Mouse (Mus musculus): ENCODE measurements around the gene Aph1a. TPM values are rescaled to one million over a fixed set of nuclear protein-coding genes. Genes with fewer than 3 reads are reported as not detected.
"Not testable (repeated sequence)": the region's sequence is repeated elsewhere in the genome, so short reads cannot be mapped to it uniquely, and the experiment has no call there.

Aph1a gene
- polyA plus RNA-seq, 1 experiment from 2014 or later = 31.1 TPM

GRCm38 (mm10) chr3:95903753-95904502 is 10.2 kb downstream of the Aph1a start:
- Histone ChIP-seq H3K36me3 (ENCODE audit: control insufficient read depth, insufficient read depth) (no peaks in the 10 kb centered on the region), H3K9me3 (replicated peaks; ENCODE audit: control insufficient read depth, low read length) (no peaks in the 10 kb centered on the region), H3K4me1 (ENCODE audit: control insufficient read depth, insufficient read depth, low read length) (peaks cover 40% of the 10 kb centered on the region), H3K27ac (ENCODE audit: low read length) (peak overlapping the region; percentile 86), H3K27me3 (ENCODE audit: control insufficient read depth, insufficient read depth, low read length) (no peaks in the 10 kb centered on the region), H3K4me2 (ENCODE audit: low read depth, low read length) (peak overlapping the region; percentile 80), H3K9ac (ENCODE audit: low read length) (peak overlapping the region; percentile 80), H3K4me3 (ENCODE audit: low read length) (peak overlapping the region; percentile 58)
- ATAC-seq (replicated peaks; ENCODE audit: extremely low read depth, insufficient read depth, low FRiP score) = no peak
- 9% methylated on average over 15 of the region's 15 CpGs for WGBS

- Histone ChIP-seq H3K4me1 (ENCODE audit: control insufficient read depth, insufficient read depth, low read length) (peaks cover 40% of the 10 kb centered on the region), H3K4me2 (ENCODE audit: low read depth, low read length) (peak within 1 kb of the TSS; percentile 80), H3K27me3 (ENCODE audit: control insufficient read depth, insufficient read depth, low read length) (no peaks in the 10 kb centered on the region), H3K27ac (ENCODE audit: low read length) (peak within 1 kb of the TSS; percentile 86), H3K4me3 (ENCODE audit: low read length) (peak within 1 kb of the TSS; percentile 58), H3K9ac (ENCODE audit: low read length) (peak within 1 kb of the TSS; percentile 80), H3K9me3 (replicated peaks; ENCODE audit: control insufficient read depth, low read length) (no peaks in the 10 kb centered on the region), H3K36me3 (ENCODE audit: control insufficient read depth, insufficient read depth) (no peaks in the 10 kb centered on the region)
- 3% methylated on average over 15 of the region's 15 CpGs for WGBS
- peak; percentile 74 for ATAC-seq (replicated peaks; ENCODE audit: extremely low read depth, insufficient read depth, low FRiP score)
These were observed 10.8 kb downstream of the Aph1a start, which contains the start of gene Car14 for GRCm38 (mm10) chr3:95904568-95904967. Gene Car14, minus strand, starts transcription at chr3:95904691.

DNA sequence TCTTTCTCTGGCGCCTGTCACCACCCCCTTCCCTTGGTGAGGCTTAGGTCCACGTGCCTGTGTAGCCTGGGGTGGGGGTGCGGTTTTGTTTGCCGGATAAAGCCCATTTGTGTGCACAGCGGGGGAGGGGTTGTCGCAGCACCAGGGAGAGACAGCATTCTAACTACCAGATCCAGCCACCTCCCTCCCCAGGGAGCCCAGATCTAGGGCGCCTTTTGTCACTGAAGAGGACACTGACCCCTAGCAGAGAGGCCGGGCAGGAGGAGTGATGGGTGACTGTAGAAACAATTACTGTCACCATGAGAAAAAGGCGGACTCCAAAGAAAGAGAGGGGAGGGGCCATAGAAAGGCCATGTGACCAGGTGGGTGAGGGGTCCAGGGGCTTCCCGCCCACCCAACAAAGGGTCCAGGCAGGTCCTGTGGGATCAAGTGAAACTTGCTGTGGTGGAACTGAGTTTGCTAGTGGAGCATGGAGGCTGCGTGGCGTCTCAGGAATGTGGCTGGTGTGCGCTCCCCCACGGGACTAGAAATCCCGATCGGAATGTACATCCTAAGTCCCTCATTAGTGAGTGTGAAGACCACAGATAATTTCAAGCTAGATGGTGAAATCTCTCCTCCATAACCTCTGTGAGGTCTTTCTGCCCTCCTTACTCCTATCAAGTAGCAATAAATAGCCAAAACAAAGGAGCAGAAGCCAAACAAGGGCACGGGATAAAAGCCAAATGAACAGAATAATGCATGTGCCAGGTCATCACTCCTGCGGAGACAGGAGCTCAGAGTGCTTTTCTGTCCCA is 11.6 kb downstream of the Aph1a start:
- peak overlapping the region; percentile 80 for H3K4me2 ChIP-seq (ENCODE audit: low read depth, low read length)
- WGBS = under 1% methylated on average over 18 of the region's 18 CpGs
- peaks cover 40% of the 10 kb centered on the region for H3K4me1 ChIP-seq (ENCODE audit: control insufficient read depth, insufficient read depth, low read length)
- H3K9ac ChIP-seq (ENCODE audit: low read length) = peak overlapping the region; percentile 80
- H3K36me3 ChIP-seq (ENCODE audit: control insufficient read depth, insufficient read depth) = no peaks in the 10 kb centered on the region
- peak overlapping the region; percentile 58 for H3K4me3 ChIP-seq (ENCODE audit: low read length)
- no peaks in the 10 kb centered on the region for H3K27me3 ChIP-seq (ENCODE audit: control insufficient read depth, insufficient read depth, low read length)
- no peaks in the 10 kb centered on the region for H3K9me3 ChIP-seq (replicated peaks; ENCODE audit: control insufficient read depth, low read length)
- peak; percentile 47 for ATAC-seq (replicated peaks; ENCODE audit: extremely low read depth, insufficient read depth, low FRiP score)
- H3K27ac ChIP-seq (ENCODE audit: low read length) = peak overlapping the region; percentile 86

- H3K4me1 ChIP-seq (ENCODE audit: control insufficient read depth, insufficient read depth, low read length) = peaks cover 40% of the 10 kb centered on the region
- peak overlapping the region; percentile 80 for H3K9ac ChIP-seq (ENCODE audit: low read length)
- no peak for ATAC-seq (replicated peaks; ENCODE audit: extremely low read depth, insufficient read depth, low FRiP score)
These were observed 12.2 kb downstream of the Aph1a start for GRCm38 (mm10) chr3:95905940-95906492.

DNA sequence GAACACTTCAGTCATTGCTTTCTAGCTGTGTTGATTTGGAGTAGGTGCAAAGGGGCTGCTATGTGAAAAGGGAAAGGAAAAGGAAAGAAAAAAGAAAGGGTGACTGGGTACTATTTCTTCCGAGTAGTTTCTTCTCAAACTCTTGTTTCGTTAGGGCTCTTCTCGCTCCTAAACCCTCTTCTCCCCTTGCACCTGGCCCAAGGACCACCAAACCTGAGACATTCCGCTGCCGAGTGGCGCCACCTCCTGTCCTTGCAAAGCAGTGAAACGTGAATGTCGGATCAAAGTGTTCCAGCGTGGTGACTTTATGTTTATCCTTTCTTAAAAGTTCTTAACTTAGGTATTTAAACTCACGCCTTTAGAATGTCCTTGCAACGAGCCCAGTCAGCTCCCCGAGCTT is 13.1 kb downstream of the Aph1a start:
- Histone ChIP-seq H3K9me3 (replicated peaks; ENCODE audit: control insufficient read depth, low read length) (no peaks in the 10 kb centered on the region), H3K36me3 (ENCODE audit: control insufficient read depth, insufficient read depth) (no peaks in the 10 kb centered on the region), H3K9ac (ENCODE audit: low read length) (peak overlapping the region; percentile 23; the same call in 1 of the 2 replicates), H3K4me1 (ENCODE audit: control insufficient read depth, insufficient read depth, low read length) (peaks cover 35% of the 10 kb centered on the region), H3K4me2 (ENCODE audit: low read depth, low read length) (peak overlapping the region; percentile 80), H3K27ac (ENCODE audit: low read length) (no peak overlapping the region), H3K27me3 (ENCODE audit: control insufficient read depth, insufficient read depth, low read length) (no peaks in the 10 kb centered on the region), H3K4me3 (ENCODE audit: low read length) (peak overlapping the region; percentile 58)
- ATAC-seq (replicated peaks; ENCODE audit: extremely low read depth, insufficient read depth, low FRiP score) = no peak
- WGBS = 0% methylated on average over 12 of the region's 12 CpGs

More at GRCm38 (mm10) chr3:95905940-95906492, 12.2 kb downstream of the Aph1a start:
- Histone ChIP-seq H3K4me3 (ENCODE audit: low read length) (peak overlapping the region; percentile 58), H3K27ac (ENCODE audit: low read length) (peak overlapping the region; percentile 86; the same call in 1 of the 2 replicates), H3K9me3 (replicated peaks; ENCODE audit: control insufficient read depth, low read length) (no peaks in the 10 kb centered on the region), H3K4me2 (ENCODE audit: low read depth, low read length) (peak overlapping the region; percentile 80), H3K27me3 (ENCODE audit: control insufficient read depth, insufficient read depth, low read length) (no peaks in the 10 kb centered on the region), H3K36me3 (ENCODE audit: control insufficient read depth, insufficient read depth) (no peaks in the 10 kb centered on the region)
- WGBS = under 1% methylated on average over 12 of the region's 12 CpGs

DNA sequence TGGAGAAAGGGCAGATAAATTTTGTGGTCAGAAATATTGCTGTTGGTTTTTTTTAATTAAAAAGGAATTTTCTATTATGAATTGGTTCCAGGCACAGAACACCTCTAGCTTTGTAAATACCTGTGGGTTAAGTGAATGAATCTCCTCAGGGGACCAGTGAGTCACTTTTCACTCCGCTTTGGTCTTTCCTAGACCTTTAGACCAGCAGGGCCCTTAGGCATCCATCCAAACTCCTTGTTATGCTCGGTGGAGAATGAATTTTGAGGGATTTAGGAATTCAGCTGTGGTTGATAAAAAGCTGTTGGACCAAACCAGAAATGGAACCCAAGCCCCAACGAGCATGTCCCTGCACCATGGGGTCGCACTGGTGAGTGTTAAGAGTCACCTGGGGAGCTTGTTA is 13.8 kb downstream of the Aph1a start:
- no peak overlapping the region for H3K4me3 ChIP-seq (ENCODE audit: low read length)
- H3K27me3 ChIP-seq (ENCODE audit: control insufficient read depth, insufficient read depth, low read length) = no peaks in the 10 kb centered on the region
- no peak for ATAC-seq (replicated peaks; ENCODE audit: extremely low read depth, insufficient read depth, low FRiP score)
- no peak overlapping the region for H3K9ac ChIP-seq (ENCODE audit: low read length)
- peaks cover 28% of the 10 kb centered on the region for H3K4me1 ChIP-seq (ENCODE audit: control insufficient read depth, insufficient read depth, low read length)
- H3K36me3 ChIP-seq (ENCODE audit: control insufficient read depth, insufficient read depth) = no peaks in the 10 kb centered on the region
- no peak overlapping the region for H3K4me2 ChIP-seq (ENCODE audit: low read depth, low read length)
- WGBS = 42% methylated on average over 4 of the region's 4 CpGs
- no peaks in the 10 kb centered on the region for H3K9me3 ChIP-seq (replicated peaks; ENCODE audit: control insufficient read depth, low read length)
- no peak overlapping the region for H3K27ac ChIP-seq (ENCODE audit: low read length)

DNA sequence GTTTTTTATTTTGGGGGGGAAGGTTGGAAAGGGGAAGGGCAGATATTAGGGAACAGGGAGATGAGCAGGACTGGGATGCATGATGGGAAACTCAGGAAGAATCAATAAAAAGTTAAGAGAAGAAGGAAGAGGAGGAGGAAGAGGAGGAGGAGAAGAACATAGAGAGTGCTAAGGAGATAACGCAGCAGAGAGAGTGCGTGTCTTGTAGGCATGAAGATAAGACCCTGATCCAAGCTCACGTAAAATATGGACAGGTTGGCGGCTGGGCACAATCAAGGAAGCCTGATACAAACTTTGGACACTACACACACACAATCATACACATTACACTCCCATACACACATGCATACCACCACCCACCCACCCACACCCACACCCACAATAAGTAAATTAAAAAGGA is 20.9 kb downstream of the Aph1a start:
- no peak overlapping the region for H3K4me3 ChIP-seq (ENCODE audit: low read length)
- H3K27ac ChIP-seq (ENCODE audit: low read length) = no peak overlapping the region
- H3K9me3 ChIP-seq (replicated peaks; ENCODE audit: control insufficient read depth, low read length) = no peaks in the 10 kb centered on the region
- WGBS = 61% methylated on average over 4 of the region's 4 CpGs
- no peak for ATAC-seq (replicated peaks; ENCODE audit: extremely low read depth, insufficient read depth, low FRiP score)
- H3K36me3 ChIP-seq (ENCODE audit: control insufficient read depth, insufficient read depth) = no peaks in the 10 kb centered on the region
- H3K27me3 ChIP-seq (ENCODE audit: control insufficient read depth, insufficient read depth, low read length) = no peaks in the 10 kb centered on the region
- H3K4me2 ChIP-seq (ENCODE audit: low read depth, low read length) = no peak overlapping the region
- H3K4me1 ChIP-seq (ENCODE audit: control insufficient read depth, insufficient read depth, low read length) = no peaks in the 10 kb centered on the region
- H3K9ac ChIP-seq (ENCODE audit: low read length) = no peak overlapping the region

DNA sequence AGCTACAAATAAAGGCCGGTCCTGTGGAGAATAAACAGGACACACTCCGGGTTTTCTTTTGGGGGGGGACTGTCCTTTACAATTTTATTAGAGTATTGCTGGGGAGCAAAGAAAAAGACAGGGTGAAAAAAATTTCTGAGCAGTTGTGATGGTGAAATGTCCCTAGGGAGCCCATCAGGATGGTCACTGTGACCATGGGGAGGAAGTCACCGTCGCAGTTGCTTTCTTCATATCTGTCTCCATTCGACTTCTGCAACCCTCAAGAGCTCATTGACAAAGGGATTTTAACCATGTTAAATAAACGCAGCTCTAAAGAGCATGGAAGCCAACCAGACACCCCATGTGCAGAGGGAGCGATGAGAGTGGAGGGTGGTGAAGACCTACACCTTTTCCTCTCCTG is 23.0 kb downstream of the Aph1a start:
- Histone ChIP-seq H3K27me3 (ENCODE audit: control insufficient read depth, insufficient read depth, low read length) (no peaks in the 10 kb centered on the region), H3K9me3 (replicated peaks; ENCODE audit: control insufficient read depth, low read length) (no peaks in the 10 kb centered on the region), H3K36me3 (ENCODE audit: control insufficient read depth, insufficient read depth) (no peaks in the 10 kb centered on the region), H3K4me1 (ENCODE audit: control insufficient read depth, insufficient read depth, low read length) (no peaks in the 10 kb centered on the region), H3K4me2 (ENCODE audit: low read depth, low read length) (no peak overlapping the region), H3K9ac (ENCODE audit: low read length) (no peak overlapping the region), H3K4me3 (ENCODE audit: low read length) (no peak overlapping the region), H3K27ac (ENCODE audit: low read length) (no peak overlapping the region)
- ATAC-seq (replicated peaks; ENCODE audit: extremely low read depth, insufficient read depth, low FRiP score) = no peak
- WGBS = 62% methylated on average over 7 of the region's 7 CpGs

- H3K9me3 ChIP-seq (replicated peaks; ENCODE audit: control insufficient read depth, low read length) = not testable (repeated sequence)
- WGBS = 49% methylated on average over 2 of the region's 2 CpGs
These were observed 26.8 kb downstream of the Aph1a start for GRCm38 (mm10) chr3:95920532-95920931.

More at GRCm38 (mm10) chr3:95920532-95920931, 26.8 kb downstream of the Aph1a start:
- not testable (repeated sequence) for H3K36me3 ChIP-seq (ENCODE audit: control insufficient read depth, insufficient read depth); H3K4me3 ChIP-seq (ENCODE audit: low read length); H3K27ac ChIP-seq (ENCODE audit: low read length); H3K9ac ChIP-seq (ENCODE audit: low read length); ATAC-seq (replicated peaks; ENCODE audit: extremely low read depth, insufficient read depth, low FRiP score); H3K4me1 ChIP-seq (ENCODE audit: control insufficient read depth, insufficient read depth, low read length); H3K4me2 ChIP-seq (ENCODE audit: low read depth, low read length); H3K27me3 ChIP-seq (ENCODE audit: control insufficient read depth, insufficient read depth, low read length)

Measured in heart, embryonic 16.5 days (tissue).